Mouse (Mus musculus) stomach, embryonic 16.5 days (tissue): Measurements from ENCODE around the gene Slc23a3. TPM values are rescaled to one million over a fixed set of nuclear protein-coding genes. Genes with fewer than 3 reads are reported as not detected.

ENCODE experiments used
- ATAC-seq: fragments of 200-750 bp; cut with Nextera tagmentation; 2 replicates; pipeline ENCODE4 v1.8.0; 2017; ENCODE audit warnings: moderate number of reproducible peaks, moderate TSS enrichment; ENCODE audit not compliant: insufficient read depth, low FRiP score
- H3K27ac ChIP-seq: fragments of 300-500 bp; sonication (generic); 2 replicates; pipeline ENCODE4 v1.5.1; 2014; ENCODE audit warnings: low read length
- H3K27me3 ChIP-seq: fragments of 300-500 bp; sonication (generic); 2 replicates; pipeline ENCODE4 v1.6.1; 2014; ENCODE audit warnings: low read length, control low read depth, mixed read lengths; ENCODE audit not compliant: control insufficient read depth, insufficient read depth
- H3K36me3 ChIP-seq: fragments of 300-500 bp; sonication (generic); 2 replicates; pipeline ENCODE4 v1.6.1; 2014; ENCODE audit warnings: low read length; ENCODE audit not compliant: control insufficient read depth, insufficient read depth
- H3K4me1 ChIP-seq: fragments of 300-500 bp; sonication (generic); 2 replicates; pipeline ENCODE4 v1.6.1; 2014; ENCODE audit warnings: low read length, control low read depth, mixed read lengths; ENCODE audit not compliant: control insufficient read depth, insufficient read depth
- H3K4me2 ChIP-seq: fragments of 300-500 bp; sonication (generic); 2 replicates; pipeline ENCODE4 v1.6.1; 2014; ENCODE audit warnings: low read depth, low read length, mixed read lengths
- H3K4me3 ChIP-seq: fragments of 300-500 bp; sonication (generic); replicated peaks from 2 replicates; pipeline ENCODE4 v1.5.1; 2014; ENCODE audit warnings: mild to moderate bottlenecking, low read length
- H3K9ac ChIP-seq: fragments of 300-500 bp; sonication (generic); 2 replicates; pipeline ENCODE4 v1.6.1; 2014; ENCODE audit warnings: low read length
- H3K9me3 ChIP-seq: fragments of 300-500 bp; sonication (generic); replicated peaks from 2 replicates; pipeline ENCODE4 v1.6.1; 2016; ENCODE audit warnings: low read length, control low read depth; ENCODE audit not compliant: control insufficient read depth
- WGBS: fragments of 180-500 bp; shearing (Covaris S2); extraction: QIAGEN DNeasy Blood & Tissue Kit; methylation state at CpG from one replicate; pipeline ENCODE4 v1.1.7; 2014; 5-methylcytosine and 5-hydroxymethylcytosine counted together
- polyA plus RNA-seq: library from polyadenylated mRNA; unstranded; fragments of >200 nt; fragmentation: Nextera tagmentation; extraction: Ambion mirVana; gene quantifications from 2 replicates; pipeline ENCODE4 v1.2.1, GENCODE M21; 2015

Slc23a3 gene
- polyA plus RNA-seq, 1 experiment from 2014 or later: 1.3 TPM

- Histone ChIP-seq H3K4me3 (peak within 1 kb of the TSS; percentile 96), H3K4me1 (peaks cover 21% of the 10 kb centered on the region), H3K4me2 (peak within 1 kb of the TSS; percentile 78), H3K9ac (peak within 1 kb of the TSS; percentile 97), H3K9me3 (no peaks in the 10 kb centered on the region), H3K27ac (peak within 1 kb of the TSS; percentile 98), H3K27me3 (no peaks in the 10 kb centered on the region), H3K36me3 (peaks cover 25% of the 10 kb centered on the region; the same call in 1 of the 2 replicates)
- ATAC-seq: peak; percentile 93
- WGBS: 1% methylated on average over 91 of the region's 91 CpGs
Measured at GRCm38 (mm10) chr1:75142301-75143261, 8.9 kb upstream of the Slc23a3 start, which contains the start of the genes Cnppd1 and Retreg2. TSS of gene Cnppd1 (minus strand) at chr1:75142711. TSS of gene Retreg2 (plus strand) at chr1:75142778.

GRCm38 (mm10) chr1:75141486-75142190, 7.9 kb upstream of the Slc23a3 start:
- no peaks in the 10 kb centered on the region for H3K27me3 ChIP-seq
- H3K4me2 ChIP-seq: peak overlapping the region; percentile 78
- H3K9ac ChIP-seq: peak overlapping the region; percentile 97
- no peaks in the 10 kb centered on the region for H3K9me3 ChIP-seq
- H3K4me3 ChIP-seq: peak overlapping the region; percentile 96
- peak overlapping the region; percentile 98 for H3K27ac ChIP-seq
- WGBS: under 1% methylated on average over 53 of the region's 53 CpGs
- peaks cover 28% of the 10 kb centered on the region for H3K36me3 ChIP-seq
- ATAC-seq: peak; percentile 57; the same call in 1 of the 2 replicates
- peaks cover 21% of the 10 kb centered on the region for H3K4me1 ChIP-seq

GRCm38 (mm10) chr1:75140601-75141190, 7.0 kb upstream of the Slc23a3 start:
- H3K9me3 ChIP-seq: no peaks in the 10 kb centered on the region
- peaks cover 24% of the 10 kb centered on the region for H3K36me3 ChIP-seq
- peak overlapping the region; percentile 78 for H3K4me2 ChIP-seq
- no peak for ATAC-seq
- H3K27ac ChIP-seq: peak overlapping the region; percentile 98
- no peaks in the 10 kb centered on the region for H3K27me3 ChIP-seq
- WGBS: 44% methylated on average over 4 of the region's 4 CpGs
- peak overlapping the region; percentile 97 for H3K9ac ChIP-seq
- H3K4me1 ChIP-seq: peaks cover 21% of the 10 kb centered on the region
- H3K4me3 ChIP-seq: peak overlapping the region; percentile 96

- H3K36me3 ChIP-seq: peaks cover 17% of the 10 kb centered on the region; the same call in 1 of the 2 replicates
- no peaks in the 10 kb centered on the region for H3K27me3 ChIP-seq
- 96% methylated on average over 2 of the region's 2 CpGs for WGBS
- no peak overlapping the region for H3K27ac ChIP-seq
- no peak for ATAC-seq
- no peak overlapping the region for H3K9ac ChIP-seq
- H3K4me3 ChIP-seq: no peak overlapping the region
- H3K4me2 ChIP-seq: no peak overlapping the region
- no peaks in the 10 kb centered on the region for H3K9me3 ChIP-seq
- peaks cover 16% of the 10 kb centered on the region for H3K4me1 ChIP-seq
Measured at GRCm38 (mm10) chr1:75138448-75138847, 4.8 kb upstream of the Slc23a3 start.

- H3K9me3 ChIP-seq: no peaks in the 10 kb centered on the region
- H3K4me2 ChIP-seq: no peak overlapping the region
- no peak overlapping the region for H3K4me3 ChIP-seq
- no peak for ATAC-seq
- WGBS: 44% methylated on average over 3 of the region's 3 CpGs
- H3K27me3 ChIP-seq: no peaks in the 10 kb centered on the region
- no peak overlapping the region for H3K9ac ChIP-seq
- H3K36me3 ChIP-seq: peaks cover 17% of the 10 kb centered on the region; the same call in 1 of the 2 replicates
- no peak overlapping the region for H3K27ac ChIP-seq
- peaks cover 16% of the 10 kb centered on the region for H3K4me1 ChIP-seq
Measured at GRCm38 (mm10) chr1:75136730-75137129, 3.0 kb upstream of the Slc23a3 start.

- Histone ChIP-seq H3K9ac (no peak overlapping the region), H3K4me1 (peaks cover 16% of the 10 kb centered on the region), H3K27ac (no peak overlapping the region), H3K4me2 (no peak overlapping the region), H3K9me3 (no peaks in the 10 kb centered on the region), H3K27me3 (no peaks in the 10 kb centered on the region), H3K36me3 (peaks cover 17% of the 10 kb centered on the region; the same call in 1 of the 2 replicates), H3K4me3 (no peak overlapping the region)
- ATAC-seq: no peak
- 67% methylated on average over 6 of the region's 6 CpGs for WGBS
Measured at GRCm38 (mm10) chr1:75136293-75136692, 2.6 kb upstream of the Slc23a3 start.

- no peak for ATAC-seq
- WGBS: 65% methylated on average over 3 of the region's 3 CpGs
- H3K9me3 ChIP-seq: no peaks in the 10 kb centered on the region
- H3K4me2 ChIP-seq: no peak overlapping the region
- H3K36me3 ChIP-seq: no peaks in the 10 kb centered on the region
- no peak overlapping the region for H3K27ac ChIP-seq
- H3K9ac ChIP-seq: no peak overlapping the region
- H3K27me3 ChIP-seq: no peaks in the 10 kb centered on the region
- no peak overlapping the region for H3K4me3 ChIP-seq
- H3K4me1 ChIP-seq: peaks cover 12% of the 10 kb centered on the region
Measured at GRCm38 (mm10) chr1:75128641-75129040, 5.0 kb downstream of the Slc23a3 start.

GRCm38 (mm10) chr1:75125418-75125817, 8.3 kb downstream of the Slc23a3 start:
- H3K4me1 ChIP-seq: peaks cover 12% of the 10 kb centered on the region
- peak overlapping the region; percentile 71 for H3K9ac ChIP-seq
- no peaks in the 10 kb centered on the region for H3K27me3 ChIP-seq
- peak overlapping the region; percentile 99 for H3K27ac ChIP-seq
- 31% methylated on average over 5 of the region's 5 CpGs for WGBS
- peak overlapping the region; percentile 56 for H3K4me3 ChIP-seq
- H3K36me3 ChIP-seq: no peaks in the 10 kb centered on the region
- ATAC-seq: no peak
- peak overlapping the region; percentile 57 for H3K4me2 ChIP-seq
- no peaks in the 10 kb centered on the region for H3K9me3 ChIP-seq
